Mouse (Mus musculus) cerebellum, adult 2 months (tissue): Measurements from ENCODE around the gene Wdr45.

Experiments
- CTCF ChIP-seq: fragments of 200-500 bp; IDR thresholded peaks from 2 replicates; pipeline ENCODE4 v1.5.1; 2011; ENCODE audit warnings: low read depth, mild to moderate bottlenecking, control low read depth, low read length, moderate library complexity, borderline replicate concordance; ENCODE audit not compliant: insufficient read depth
- POLR2A ChIP-seq: fragments of 200-500 bp; IDR thresholded peaks from 2 replicates; pipeline ENCODE4 v1.6.1; 2011; ENCODE audit warnings: low read length, control low read depth, borderline replicate concordance; ENCODE audit not compliant: insufficient read depth

- TF ChIP-seq CTCF (no peak), POLR2A (no peak)
These were observed 51.1 kb downstream of the Wdr45 start for GRCm38 (mm10) chrX:7765281-7765670.
